Mouse (Mus musculus) cerebellum, postnatal 36 days (tissue): ENCODE measurements around the gene Cdca4.
"Not testable (repeated sequence)": the region's sequence is repeated elsewhere in the genome, so short reads cannot be mapped to it uniquely, and the experiment has no call there.

Source experiments
- DNase-seq, 2 experiments: peaks; one replicate each; pipeline ENCODE4 v3.0.0; 2021 to 2022; ENCODE audit warnings: mixed read lengths in 2 of 2

The Cdca4 gene

DNA sequence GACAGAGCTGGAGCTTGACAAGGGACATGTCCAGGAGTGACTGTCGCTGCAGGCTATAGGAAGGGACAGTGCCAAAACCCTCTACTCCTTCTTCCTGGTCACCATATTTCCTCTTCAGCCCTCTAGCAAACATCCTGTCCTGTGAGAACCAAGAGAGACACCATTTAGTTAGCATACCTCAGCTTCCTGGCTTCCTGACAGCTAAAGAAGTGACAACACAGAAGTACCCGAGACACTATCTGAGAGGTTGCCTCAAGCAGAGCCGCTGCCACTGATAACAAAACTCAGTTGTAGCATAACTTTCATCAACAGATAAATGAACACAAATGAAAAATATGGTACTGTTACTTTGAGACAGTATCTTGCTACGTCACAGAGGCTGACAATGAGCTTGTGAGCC is 7.2 kb downstream of the Cdca4 start:
- DNase-seq, result no peak

- DNase-seq, result no peak
These were observed 8.0 kb downstream of the Cdca4 start for GRCm38 (mm10) chr12:112821216-112821615.

GRCm38 (mm10) chr12:112820401-112820999 is 8.7 kb downstream of the Cdca4 start:
- DNase-seq, result no peak

GRCm38 (mm10) chr12:112819057-112819662 is 10.1 kb downstream of the Cdca4 start:
- DNase-seq, result no peak

DNA sequence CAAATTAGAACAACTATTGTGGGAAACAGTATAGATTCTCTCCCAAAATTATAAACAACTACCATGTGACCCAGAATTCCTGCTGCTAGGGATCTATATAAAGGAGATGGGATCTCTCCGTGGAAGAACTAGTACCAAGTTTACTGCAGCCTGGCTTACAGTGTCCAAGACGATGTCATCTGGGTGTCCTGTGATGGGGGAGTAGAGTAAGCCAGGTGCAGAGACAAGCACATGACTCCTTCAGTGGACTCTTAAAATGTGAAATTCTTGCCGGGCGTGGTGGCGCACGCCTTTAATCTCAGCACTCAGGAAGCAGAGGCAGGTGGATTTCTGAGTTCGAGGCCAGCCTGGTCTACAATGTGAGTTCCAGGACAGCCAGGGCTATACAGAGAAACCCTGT is 12.4 kb downstream of the Cdca4 start:
- not testable (repeated sequence) for DNase-seq

DNA sequence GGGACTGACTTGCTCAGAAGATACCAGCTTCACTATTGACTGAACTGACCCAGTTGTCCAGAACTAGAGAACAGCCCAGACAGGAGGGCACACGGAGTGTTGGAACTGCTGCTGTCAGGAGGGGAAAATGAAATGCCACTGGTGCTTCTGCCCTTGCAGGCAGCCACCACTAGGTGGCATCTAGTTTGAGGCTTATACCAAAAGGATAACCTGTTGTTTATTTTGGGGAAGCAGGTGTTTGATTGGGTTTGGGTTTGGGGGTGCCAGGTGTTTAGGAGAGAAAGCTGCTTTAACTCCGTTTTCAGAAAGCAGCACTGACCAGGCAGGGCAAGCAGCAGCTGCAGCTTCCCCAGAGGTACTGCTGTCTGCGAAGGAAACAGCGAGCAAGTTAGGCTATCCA is 12.9 kb downstream of the Cdca4 start:
- DNase-seq, result peak; percentile 63 to 66

- DNase-seq, result no peak
These were observed 14.3 kb downstream of the Cdca4 start for GRCm38 (mm10) chr12:112814682-112815470.

DNA sequence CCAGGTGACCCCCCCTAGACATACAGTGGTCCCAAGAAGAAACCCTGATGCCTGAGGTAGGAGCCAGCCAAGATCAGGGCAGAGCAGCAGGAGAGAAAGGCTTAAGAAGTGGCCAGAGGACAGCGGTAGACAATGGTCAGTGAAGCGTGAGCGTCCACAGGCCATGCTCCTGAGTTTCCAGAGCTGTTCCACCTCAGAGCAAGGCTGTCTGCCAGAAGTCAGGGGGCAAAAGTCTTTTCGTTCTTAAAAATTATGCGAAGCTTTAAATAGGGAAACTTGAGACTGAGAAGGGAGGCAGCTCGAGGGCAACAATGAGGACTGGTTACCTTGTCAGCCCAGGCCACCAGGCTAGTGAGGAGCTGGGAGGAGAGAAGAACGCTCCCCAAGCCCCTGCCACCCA is 15.9 kb downstream of the Cdca4 start:
- DNase-seq, result no peak

GRCm38 (mm10) chr12:112810092-112810885 is 18.9 kb downstream of the Cdca4 start:
- no peak for DNase-seq

GRCm38 (mm10) chr12:112809641-112810040 is 19.6 kb downstream of the Cdca4 start:
- DNase-seq, result no peak

DNA sequence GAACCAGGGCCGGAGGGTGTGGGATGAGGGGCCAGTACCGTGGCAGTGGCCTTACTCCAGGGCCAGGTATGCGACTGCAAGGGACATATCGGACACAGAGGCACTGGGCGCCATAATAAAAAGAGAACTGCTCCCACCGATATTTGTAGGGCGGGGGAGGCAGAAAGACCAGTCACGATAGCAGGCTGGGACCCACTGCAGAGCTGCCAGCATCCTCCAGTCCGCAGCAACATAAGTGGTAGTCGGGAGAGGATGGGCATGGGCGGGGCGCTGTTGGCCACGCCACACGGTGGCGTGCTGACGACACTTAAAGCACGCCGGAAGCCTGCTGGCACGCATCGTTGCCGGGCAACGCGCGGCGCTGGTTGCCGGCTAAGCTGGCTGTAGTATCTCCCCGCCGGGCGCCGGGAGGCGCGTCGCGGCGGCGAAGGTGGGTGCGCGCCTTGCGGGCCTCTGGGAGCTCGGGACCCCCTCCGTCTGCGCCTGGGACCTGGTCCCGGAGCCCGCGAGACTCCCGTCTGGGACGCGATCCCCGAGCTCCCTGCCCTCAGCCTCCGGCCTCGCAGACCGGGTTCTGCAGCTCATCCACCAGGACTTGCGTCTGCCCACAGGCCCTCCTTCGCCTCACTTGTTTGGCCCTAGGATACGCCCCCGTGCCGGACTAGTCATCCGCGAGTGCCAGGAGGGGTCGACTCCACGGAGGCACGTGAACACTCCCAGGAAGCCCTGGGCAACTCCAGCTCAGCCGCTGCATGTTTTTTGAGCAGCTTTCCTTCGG is 20.4 kb downstream of the Cdca4 start, which contains the start of gene Clba1:
Gene Clba1, plus strand, starts transcription at position 351 of the 778 bp plus-strand sequence.
- peak; percentile 91 to 93 for DNase-seq

DNA sequence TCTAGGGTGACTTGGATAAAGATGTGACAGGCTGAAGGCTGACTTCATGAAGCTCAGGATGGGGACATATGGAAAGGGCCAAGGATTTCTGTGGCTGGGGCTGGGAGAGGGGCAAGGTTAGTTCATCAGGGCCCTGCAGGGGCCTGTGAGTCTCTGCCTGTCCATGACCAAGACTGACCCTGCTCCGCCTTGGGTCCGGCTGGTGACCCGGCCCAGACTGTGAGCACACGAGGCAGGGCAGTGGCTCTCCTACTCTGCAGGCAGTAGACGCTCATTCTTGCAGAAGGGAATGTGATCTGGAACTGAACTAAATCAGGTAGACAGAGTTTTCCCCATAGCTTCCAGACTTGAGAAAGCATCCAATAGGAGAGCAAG is 21.0 kb downstream of the Cdca4 start:
- no peak for DNase-seq

DNA sequence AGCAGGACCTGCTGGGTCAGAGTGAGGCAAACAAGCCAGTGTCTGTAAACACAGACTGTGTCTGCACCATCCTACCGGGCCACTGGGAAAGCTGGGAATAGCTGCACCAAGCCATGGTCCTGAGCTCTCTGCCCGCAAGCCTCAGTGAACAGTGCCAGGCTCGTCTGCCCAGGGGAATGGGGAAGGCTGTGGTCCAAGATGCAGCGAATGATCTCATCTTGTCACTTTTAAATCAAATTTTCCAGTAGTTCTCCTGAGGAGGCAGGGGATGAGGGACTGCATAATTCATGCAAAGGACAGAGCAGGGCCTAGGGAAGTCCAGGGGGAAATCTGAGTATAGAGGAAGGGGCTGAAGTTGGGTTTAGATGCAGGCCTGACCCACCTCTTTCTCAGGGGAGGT is 21.4 kb downstream of the Cdca4 start:
- no peak for DNase-seq

DNA sequence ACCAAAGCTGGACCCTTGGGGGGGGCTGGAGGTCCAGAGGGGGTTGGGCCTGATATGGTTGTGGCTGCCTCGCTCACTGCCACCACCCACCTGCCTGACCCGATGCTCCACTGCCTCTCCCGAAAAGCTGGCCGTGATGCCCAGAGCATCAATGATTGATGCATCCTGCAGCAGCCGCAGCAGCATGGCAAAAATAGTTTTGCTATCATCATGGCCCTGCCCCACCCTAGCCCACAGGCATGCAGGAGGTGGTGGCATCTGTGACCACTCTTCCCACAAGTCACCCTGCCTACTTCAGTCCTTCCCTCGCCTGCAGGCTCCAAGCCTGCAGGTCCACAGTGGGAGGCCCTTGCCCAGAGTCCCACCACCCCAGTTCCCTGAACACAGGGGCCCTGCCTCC is 23.2 kb downstream of the Cdca4 start:
- DNase-seq, result no peak

DNA sequence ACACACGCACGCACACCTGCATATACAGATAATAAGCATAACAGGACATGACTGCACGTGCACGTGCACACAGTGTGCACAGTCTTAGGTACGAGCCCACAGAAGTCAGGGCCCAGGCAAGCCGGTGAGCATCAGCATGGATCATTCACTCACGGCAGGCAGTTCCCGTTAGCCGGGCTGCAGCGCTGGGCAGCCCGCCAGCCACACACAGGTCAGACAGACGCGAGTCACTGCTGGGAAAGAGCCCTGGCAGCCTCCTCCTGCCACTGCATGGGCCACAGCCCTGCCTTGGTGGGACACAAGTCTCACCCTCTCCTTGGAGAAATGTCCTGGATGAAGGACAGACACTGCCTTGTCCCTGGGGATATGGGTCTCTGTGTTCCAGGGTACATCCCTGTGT is 25.2 kb downstream of the Cdca4 start:
- peak; percentile 23 to 38 for DNase-seq

- no peak for DNase-seq
These were observed 26.3 kb downstream of the Cdca4 start for GRCm38 (mm10) chr12:112802917-112803316.

GRCm38 (mm10) chr12:112801864-112802846 is 27.1 kb downstream of the Cdca4 start, which contains the start of gene Ahnak2:
Ahnak2 (minus strand) TSS chr12:112802657.
- peak; percentile 42 to 60 for DNase-seq

DNA sequence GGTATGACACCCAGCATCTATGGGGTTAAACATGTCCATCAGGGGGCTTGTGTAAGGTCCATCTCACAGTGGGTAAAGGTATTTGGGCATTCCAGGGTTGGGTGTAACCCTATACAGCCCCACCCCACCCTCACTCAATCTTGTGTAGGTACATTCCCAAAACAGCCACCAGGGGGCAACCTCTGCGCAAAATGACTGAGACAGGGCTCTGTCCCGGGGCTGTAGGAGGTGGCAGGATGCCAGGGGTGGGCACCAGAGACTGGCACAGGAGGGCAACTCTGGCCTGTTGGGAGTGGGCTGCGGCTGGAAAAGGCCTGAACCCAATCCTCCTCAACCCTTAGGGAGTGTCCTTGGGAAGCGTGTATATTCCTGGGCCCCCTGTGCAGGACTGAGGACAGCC is 28.7 kb downstream of the Cdca4 start:
- DNase-seq, result peak; percentile 73 to 76

GRCm38 (mm10) chr12:112799237-112799970 is 29.8 kb downstream of the Cdca4 start:
- peak in 1 of 2 experiments; percentile 2 for DNase-seq

- DNase-seq, result no peak
These were observed 30.5 kb downstream of the Cdca4 start for GRCm38 (mm10) chr12:112798716-112799115.
